Mouse (Mus musculus): Measurements from ENCODE around the gene Rasip1.
A peak's percentile ranks its signal among the peaks of the same experiment; 100 is the strongest.

Rasip1 gene

DNA sequence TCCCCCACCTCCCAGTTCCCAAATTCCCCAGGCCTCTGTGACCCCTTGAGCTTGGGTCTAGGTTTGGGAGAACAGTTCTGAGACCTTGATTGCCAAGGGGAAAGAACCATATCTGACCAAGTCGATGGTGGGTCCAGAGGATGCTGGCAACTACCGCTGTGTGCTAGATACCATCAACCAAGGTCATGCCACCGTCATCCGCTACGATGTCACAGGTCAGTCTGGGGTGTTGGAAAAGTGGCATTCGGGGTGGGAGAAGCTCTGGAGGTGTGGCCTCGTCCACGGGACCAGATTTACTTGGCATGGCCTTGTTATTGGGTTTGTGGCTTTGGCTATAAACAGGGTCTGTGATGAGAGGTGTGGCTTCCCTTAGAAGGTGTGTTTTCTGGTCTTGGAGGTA lies 1.8 kb upstream of the Rasip1 start:
- no peak for DNase-seq

DNA sequence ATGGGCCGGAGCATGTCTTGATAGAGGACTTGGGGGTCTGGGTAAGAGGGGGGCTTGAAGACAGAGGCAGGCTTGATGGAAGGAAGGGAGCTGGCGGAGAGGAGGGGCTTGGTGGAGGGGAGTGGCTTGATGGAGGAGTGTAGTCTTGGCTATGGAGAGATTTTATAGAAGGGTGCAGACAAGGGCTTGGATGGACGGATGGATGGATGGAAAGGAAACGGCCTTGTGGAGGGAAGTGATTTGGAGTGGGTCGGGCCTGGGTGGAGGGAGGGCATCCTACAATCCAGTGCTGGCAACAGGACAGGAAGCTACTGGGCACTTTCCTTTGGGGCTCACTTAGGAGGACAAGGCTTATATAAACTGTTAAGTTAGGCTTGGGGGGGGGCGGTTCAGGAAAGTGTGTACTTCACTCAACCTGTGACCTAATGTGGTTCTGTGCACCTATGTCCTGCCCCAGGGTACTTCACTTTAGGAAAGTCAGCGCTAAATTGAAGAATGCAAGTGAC lies 664 bp upstream of the Rasip1 start:
- no peak for DNase-seq

DNA sequence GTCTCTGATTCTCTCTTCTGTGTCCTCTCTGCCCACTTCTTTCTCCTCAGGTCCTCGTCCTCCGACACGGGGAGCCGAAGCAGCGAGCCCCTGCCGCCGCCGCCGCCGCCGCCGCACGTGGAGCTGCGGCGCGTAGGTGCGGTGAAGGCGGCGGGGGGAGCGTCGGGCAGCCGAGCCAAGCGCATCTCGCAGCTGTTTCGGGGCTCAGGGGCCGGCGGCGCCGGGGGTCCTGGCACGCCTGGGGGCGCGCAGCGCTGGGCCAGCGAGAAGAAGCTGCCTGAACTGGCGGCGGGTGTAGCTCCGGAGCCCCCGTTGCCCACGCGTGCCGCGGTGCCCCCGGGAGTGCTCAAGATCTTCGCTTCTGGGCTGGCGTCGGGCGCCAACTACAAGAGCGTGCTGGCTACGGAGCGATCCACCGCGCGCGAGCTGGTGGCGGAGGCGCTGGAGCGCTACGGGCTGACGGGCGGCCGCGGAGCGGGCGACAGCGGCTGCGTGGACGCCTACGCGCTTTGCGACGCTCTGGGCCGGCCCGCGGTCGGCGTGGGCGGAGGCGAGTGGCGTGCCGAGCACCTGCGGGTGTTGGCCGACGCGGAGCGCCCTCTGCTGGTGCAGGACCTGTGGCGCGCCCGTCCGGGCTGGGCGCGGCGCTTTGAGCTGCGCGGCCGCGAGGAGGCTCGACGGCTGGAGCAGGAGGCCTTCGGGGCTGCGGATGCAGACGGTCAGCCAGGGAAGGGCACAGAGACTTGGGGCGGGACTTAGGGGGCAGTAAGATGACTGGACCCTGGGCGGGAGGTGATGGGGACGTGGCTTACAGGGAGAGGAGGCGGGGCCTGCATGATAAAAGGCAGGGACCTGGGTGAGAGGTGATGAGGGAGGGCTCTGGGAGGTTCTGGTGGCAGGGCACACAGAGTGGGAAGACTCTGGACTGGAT lies 1.3 kb downstream of the Rasip1 start:
- DNase-seq: peak; percentile 88

DNA sequence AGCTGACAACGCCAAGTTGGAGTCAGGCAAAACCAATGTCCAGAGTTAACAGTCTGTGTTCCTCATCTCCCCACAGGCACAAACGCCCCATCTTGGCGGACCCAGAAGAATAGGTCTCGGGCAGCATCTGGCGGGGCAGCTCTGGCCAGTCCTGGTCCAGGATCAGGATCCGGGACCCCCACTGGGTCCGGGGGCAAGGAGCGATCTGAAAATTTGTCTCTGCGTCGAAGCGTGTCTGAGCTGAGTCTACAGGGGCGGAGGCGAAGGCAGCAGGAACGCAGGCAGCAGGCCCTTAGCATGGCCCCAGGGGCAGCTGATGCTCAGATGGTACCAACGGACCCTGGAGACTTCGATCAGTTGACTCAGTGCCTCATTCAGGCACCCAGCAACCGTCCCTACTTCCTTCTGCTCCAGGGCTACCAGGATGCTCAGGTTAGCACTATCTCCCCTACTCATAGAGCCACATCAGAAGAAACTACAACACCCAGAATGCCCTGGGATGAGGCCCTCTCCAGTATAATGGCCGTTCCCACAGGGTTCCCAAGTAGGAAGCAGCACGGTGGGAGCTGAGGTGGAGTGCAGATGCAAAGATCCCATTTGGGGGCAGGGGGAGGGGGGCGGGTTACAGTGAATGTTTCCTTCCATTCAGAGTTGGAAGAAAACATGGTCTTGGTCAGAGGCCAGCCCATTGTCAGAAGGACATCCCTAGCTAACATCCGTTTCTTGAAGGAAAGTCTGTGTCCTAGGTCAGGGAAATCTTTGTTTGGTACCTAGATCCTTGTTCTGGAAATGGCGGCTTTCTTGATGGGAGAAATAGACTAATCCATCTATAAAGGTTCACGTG lies 3.0 kb downstream of the Rasip1 start:
- no peak for DNase-seq

DNA sequence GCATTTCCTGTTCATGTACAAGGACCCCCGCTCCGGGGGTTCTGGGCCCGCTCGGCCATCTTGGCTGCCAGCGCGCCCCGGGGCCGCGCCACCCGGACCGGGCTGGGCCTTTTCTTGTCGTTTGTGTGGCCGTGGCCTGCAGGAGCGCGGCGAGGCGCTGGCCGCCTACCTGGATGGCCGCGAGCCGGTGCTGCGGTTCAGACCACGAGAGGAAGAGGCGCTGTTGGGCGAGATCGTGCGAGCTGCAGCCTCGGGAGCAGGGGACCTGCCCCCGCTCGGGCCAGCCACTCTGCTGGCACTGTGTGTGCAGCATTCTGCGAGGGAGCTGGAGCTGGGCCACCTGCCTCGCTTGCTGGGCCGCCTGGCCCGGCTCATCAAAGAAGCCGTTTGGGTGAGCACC lies 5.2 kb downstream of the Rasip1 start:
- DNase-seq: no peak

DNA sequence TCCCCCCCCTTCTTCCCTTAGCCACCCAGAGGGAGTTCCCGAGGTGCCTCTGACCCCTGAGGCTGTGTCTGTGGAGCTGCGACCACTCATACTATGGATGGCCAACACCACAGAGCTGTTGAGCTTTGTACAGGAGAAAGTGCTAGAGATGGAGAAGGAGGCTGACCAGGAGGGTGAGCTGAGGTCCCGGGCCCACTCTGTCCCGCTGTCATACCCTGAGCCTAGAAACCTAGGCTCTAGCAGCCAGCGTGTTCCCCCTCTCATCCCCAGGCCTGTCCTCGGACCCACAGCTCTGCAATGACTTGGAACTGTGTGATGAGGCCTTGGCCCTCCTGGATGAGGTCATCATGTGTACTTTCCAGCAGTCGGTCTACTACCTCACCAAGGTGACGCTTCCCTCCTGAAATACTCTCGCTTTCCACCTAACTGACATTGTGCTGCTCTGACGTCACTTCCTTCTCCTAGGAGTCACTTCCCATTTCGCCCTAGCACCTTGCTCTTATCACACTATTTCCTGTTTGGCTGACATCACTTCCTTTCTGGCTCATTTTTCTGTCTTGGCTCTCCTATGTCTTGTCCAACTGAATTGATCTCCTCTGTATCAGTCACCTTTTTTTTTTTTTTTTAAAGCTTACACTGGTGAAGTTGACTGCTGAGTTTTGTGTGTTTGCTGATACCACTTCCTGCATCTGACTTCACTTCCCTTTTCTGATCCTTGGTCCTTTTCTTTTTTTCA lies 7.8 kb downstream of the Rasip1 start:
- no peak for DNase-seq

DNA sequence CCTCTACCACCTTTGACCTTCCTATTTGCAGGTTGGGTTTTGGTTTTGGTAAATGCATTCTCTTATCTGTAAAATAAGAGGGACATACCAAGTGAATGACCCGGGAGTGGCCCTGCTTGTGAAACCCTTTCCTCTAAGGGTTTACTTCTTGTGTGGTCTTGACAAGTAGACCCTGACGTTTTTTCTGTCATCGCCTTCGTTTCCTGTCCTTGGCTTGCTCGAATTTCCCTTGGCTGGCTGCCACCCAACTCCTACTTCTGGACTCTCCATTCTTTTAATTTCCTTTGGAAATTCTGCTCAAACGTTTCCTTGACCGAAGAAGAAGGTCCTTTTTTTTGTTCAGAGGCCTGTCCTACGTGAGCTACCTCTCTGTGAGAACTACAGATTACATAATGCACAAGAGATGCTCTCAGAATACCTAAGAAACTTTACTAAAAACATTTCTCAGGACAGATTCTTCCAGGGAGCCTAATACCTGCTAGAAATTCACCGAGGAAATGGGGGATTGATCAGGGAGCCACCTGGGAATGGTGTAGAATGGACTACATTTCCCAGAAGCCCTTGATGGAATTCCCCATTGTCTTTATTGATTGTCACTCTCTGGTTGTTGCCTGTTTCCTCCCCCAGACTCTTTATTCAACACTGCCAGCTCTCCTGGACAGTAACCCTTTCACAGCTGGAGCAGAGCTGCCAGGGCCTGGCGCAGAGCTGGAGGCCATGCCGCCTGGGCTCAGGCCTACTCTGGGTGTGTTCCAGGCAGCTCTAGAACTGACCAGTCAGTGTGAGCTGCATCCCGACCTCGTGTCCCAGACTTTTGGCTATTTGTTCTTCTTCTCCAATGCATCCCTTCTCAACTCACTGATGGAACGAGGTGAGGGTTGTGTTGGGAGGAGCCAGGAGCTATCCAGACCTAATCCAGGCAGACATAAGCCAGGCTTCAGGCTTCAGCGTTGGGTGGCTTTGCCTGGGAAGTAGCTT lies 8.7 kb downstream of the Rasip1 start:
- DNase-seq: no peak

DNA sequence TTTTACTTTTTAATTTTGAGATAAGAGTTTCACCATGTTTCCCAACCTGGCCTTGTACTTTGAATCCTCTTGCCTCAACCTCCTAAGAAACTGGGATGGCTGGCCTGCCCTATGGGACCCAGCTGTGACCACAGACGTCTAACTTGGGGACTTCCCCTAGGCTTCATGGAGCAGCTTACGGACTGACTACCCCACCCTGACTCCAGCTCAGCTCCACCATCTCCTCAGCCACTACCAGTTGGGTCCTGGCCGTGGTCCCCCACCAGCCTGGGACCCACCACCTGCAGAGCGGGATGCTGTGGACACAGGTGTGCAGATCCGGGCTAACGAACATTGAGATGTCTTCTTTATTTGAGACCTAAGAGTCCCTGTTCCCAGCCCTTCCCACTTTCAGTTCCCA lies 10.4 kb downstream of the Rasip1 start:
- no peak for DNase-seq

DNA sequence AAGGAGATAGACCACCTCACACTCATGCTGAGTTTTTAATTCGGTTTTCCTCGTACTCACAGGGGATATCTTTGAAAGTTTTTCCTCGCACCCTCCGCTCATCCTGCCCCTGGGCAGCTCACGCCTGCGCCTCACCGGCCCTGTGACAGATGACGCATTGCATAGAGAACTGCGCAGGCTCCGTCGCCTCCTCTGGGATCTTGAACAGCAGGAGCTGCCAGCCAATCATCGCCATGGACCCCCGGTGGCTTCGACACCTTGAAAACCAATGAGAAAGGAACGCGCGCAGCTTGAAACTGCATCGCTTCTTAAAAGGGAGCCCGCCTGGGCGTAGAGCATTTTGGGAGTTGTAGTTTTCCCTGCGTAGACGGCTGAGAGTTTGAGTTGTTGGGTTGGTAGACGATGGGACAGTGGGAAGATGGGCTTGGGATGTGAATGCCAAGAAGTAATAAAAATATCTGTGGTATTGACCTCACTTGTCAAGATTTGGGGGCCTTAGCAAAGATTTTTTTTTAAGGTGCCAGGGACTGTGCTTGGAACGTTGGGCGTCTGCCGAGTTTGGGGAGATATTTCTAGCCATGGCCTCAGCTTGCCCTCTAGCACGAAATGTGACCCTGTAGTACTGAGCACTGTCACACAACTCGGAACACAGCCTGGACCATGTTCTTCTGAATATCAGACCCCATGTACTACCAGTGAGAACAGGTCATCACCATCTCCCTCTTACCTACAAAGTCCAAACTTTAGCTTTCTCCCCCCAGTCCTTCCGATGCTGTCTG lies 11.5 kb downstream of the Rasip1 start:
- no peak for DNase-seq

DNA sequence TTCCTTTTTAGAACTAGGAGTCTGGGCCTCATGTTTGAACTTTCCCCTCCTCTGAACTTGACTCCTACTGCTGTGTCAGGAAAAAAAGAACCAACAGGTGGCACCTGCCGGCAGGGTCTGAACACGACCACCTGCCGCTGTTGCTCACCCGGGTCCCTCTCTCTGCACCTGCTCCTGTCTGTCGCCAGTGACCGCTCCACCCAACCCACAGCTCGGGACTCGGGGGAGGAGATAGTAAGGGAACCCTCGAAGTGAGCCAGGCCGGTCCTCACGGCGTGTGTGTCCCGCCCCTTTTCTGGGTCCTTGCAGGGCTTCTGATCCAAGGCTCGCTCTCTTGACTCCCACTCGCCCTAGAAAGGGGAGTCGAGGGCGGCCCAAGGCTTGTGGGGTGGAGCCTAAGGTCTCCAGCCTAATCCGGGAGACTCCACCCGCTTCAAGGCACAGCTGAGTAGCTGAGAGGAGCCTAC lies 12.3 kb downstream of the Rasip1 start, which contains the start of gene Mamstr:
Gene Mamstr, plus strand, starts transcription at position 417 of the 467 bp plus-strand sequence.
- no peak for DNase-seq

DNA sequence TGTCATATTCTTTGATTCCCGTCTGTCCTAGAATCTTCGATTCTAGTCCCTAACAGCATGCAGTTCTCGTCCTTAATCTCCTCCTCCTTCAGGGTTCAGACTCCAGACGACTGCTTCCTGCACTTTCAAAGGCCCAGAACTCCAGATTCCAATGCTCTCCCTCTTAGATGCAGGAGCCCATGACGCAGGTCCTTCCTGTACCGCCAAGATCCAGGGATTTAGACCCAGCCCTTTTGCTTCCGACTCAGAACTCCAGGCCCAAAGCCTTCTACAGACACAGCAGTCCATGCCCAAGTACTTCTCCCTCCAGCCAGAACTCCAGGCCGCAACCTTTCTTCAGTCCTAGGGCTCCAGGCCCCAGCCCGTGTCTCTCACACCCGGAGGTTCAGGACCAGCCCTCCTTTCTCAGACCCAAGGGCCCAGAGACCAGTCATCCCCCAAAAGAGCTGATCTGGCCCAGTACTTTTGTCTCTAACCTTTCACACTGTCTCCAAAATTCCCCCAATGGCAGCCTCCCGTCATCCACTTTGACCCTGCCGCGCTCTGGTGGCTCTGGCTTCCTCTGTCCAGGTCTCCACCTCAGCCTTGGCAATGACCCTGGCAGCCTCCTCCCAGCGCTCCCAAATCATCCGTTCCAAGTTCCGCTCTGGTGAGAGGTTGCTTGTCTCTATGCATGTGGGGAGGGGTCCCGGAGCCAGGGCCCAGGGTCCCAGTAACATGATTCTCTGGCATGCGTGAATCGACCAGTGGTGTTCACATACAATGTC lies 13.1 kb downstream of the Rasip1 start:
- no peak for DNase-seq

DNA sequence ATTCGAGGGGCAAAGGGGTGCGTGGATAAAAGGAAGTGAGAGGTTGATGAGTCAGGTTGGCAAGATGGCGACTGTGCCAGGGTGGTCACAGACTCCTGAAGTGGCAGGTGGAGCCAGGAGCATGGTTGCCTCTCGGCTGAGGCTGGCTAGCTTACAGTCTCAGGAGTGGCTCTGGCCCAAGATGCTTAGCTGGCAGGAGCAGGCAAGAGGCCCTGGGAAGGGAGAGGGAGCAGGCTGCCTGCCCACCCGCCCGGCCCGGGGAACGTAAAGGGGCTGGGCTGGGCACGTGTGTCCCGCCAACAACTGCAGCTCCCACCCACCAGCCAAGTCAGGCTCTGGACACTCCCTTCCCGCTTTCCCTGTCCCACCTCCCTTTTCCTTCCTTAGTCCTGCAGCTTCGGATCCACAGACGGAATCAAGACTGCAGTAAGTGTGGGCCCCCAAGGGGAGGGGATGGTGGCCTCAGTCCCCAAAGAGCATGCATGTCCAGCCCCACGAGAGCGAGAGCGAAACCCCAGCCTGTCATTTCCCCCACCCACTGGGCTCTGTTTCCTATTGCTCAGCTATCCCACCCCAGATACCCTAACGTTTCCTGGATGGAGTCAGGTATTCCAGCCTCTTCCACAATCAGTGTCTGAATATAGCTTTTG lies 14.2 kb downstream of the Rasip1 start:
- DNase-seq: no peak

DNA sequence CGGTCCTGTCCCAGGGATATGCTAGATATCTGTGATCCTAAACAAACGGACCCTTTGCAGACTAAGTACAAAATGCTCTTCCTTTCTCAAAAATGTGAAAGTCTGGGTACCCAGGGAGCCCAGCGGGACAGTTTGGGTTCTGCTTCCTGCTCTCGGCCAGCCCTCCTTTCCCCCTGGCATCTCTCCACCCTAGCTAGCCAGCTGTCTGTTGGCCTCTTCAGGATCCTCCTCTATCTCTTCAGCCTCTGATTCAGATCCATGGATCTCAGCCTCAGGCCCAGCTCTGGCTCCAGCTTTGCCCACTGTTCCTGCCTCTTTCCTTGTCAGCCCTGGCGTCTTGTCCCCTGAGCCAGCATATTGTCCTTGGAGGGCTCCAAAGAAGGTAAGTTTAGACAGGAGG lies 14.8 kb downstream of the Rasip1 start:
- no peak for DNase-seq

DNA sequence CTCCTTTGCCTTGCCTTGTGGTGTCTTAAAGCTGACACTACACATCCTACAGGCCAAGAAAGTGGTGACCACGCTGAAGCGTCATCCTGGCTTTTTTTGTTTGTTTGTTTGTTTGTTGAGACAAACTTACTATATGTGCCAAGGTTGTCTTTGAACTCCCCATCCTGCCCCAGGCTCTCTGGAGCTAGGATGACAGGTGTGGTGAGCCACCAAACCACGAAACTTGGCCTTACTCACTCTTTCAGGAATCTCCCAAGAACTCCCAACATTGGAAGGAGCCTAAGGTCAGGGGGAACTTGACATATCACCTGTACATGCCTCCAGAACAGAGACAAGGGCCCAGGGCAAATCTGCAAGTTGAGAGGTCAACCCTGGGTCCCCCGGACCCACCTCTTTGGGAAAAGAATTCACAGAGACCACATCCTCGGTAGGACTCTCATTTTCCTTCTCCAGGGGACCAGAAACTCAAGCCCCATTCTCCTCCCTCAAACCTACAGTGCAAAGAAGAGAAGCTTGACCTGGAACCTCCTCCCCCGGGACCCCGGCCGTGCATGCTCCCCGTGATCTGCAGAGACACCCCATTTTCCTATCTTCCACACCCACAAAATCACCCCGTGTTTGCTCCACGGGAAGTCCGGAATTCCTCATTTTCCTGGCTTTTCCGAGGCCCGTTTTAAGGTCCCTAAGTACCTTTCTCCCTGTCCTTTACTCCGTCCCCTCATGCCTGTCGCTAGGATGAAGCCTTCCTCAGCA lies 15.4 kb downstream of the Rasip1 start:
- DNase-seq: no peak

DNA sequence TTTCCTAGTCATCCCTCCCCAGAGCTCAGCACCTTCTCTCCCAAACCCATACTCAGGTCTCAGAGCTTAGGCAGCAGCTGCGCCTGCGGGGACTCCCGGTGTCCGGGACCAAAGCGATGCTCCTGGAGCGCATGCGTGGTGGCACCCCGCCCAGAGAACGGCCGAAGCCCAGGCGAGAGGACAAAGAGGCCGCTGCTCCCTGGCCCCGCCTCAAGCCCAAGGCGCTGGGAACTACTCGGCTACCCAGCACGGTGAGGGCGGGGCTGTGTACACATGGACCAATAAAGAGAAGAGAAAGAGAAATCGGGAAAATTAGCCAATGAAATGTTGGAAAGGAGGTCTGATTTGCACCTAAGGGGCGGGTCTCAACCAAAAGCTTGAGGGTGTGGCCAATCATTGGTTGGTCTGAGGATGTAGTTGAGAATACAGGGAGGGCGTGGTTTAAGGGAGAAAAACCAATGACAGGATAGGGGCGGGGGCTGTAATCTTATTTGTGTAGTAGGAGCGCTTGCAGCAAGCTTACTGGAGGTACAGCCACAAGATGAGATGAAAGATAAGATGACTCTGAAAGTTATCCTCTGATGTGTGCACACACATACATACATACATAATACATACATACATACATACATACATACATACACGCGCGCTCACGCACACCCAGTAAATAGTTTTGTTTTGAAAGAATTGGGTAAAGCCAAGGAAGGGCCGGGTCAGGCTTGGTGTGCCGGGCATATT lies 16.3 kb downstream of the Rasip1 start:
- peak; percentile 82 for DNase-seq

DNA sequence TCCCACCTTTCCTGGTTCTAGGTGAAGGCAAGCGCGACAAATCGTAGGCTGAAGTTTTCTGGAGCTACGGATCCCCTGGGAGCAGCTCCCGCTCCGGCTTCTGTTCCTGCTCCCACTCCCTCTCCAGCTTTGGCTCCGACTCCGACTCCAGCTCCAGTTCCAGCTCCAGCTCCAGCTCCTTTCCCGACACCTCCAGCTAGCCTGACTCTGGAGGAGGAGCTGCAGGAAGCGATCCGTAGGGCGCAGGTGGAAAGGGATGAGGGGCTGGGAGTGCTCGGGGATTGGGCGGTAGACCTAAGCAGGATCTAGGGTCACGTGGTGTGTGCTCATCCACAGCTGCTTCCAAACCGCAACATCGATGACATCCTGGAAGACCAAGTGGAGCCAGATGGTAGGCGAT lies 16.9 kb downstream of the Rasip1 start:
- no peak for DNase-seq

DNA sequence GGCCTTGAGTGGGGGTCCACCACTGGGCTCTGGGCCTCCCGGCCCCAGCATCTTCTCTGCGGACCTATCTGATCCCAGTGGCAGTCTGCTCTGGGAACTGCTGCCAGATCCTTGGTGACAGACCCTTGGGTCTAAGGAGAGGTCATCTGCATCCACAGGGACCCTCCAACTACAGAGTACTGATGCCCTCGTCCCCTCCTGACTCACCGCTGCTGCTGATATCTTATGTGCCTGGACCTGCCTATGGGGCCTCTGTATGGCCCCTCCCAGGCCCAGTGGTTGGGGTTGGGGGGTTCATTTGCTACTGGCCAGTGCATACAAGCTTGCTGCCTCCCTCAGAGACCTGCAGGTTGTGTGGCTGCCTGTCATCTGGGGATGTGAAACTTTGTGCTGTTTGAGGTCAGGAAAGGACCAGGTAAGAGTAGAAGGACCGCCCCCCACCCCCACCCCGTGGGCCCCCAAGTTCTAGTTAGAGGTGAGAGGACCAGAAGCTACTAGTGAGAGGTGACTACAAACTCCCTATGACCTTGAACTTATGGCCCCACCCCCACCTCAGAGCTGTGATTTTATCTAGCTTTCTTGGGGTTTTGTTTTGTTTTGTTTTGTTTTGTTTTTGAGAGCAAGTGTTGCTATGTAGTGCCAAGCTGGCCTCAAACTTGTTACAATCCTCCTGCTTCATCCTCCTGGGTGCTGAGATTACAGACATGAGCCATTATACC lies 17.7 kb downstream of the Rasip1 start:
- no peak for DNase-seq

Measured in thymus, postnatal 25 days (tissue).